Mouse (Mus musculus) frontal cortex, postnatal 10 days (tissue): ENCODE results near the gene Mfap1a.
"Not testable (repeated sequence)": the region's sequence is repeated elsewhere in the genome, so short reads cannot be mapped to it uniquely, and the experiment has no call there.

Experiments used
- DNase-seq, 2 experiments: peaks; one replicate each; pipeline ENCODE4 v3.0.0; 2022; ENCODE audit warnings: low spot score in 2 of 2, mixed read lengths in 1 of 2

Mfap1a gene

GRCm38 (mm10) chr2:121475306-121475705 is 31.2 kb downstream of the Mfap1a start:
- DNase-seq: not testable (repeated sequence)

- DNase-seq: no peak
Observed at GRCm38 (mm10) chr2:121474180-121474535, 32.3 kb downstream of the Mfap1a start.

- DNase-seq: peak; percentile 71 to 74
Observed at GRCm38 (mm10) chr2:121473301-121474179, 32.9 kb downstream of the Mfap1a start, which contains the start of gene Mfap1b. Gene Mfap1b (minus strand): TSS chr2:121474067.

GRCm38 (mm10) chr2:121472783-121473182 is 33.7 kb downstream of the Mfap1a start:
- not testable (repeated sequence) for DNase-seq

- not testable (repeated sequence) for DNase-seq
Observed at GRCm38 (mm10) chr2:121468982-121469381, 37.5 kb downstream of the Mfap1a start.

GRCm38 (mm10) chr2:121460071-121460470 is 46.4 kb downstream of the Mfap1a start:
- no peak for DNase-seq

GRCm38 (mm10) chr2:121456692-121457642 is 49.5 kb downstream of the Mfap1a start, which contains the start of gene Serinc4:
Gene Serinc4 (minus strand): TSS chr2:121456781.
- DNase-seq: peak; percentile 74 to 80

GRCm38 (mm10) chr2:121455534-121455933 is 50.9 kb downstream of the Mfap1a start:
- DNase-seq: no peak

- no peak for DNase-seq
Observed at GRCm38 (mm10) chr2:121453917-121454316, 52.5 kb downstream of the Mfap1a start.

- DNase-seq: no peak
Observed at GRCm38 (mm10) chr2:121452990-121453389, 53.5 kb downstream of the Mfap1a start, which contains the start of gene Hypk. Gene Hypk (plus strand): TSS chr2:121453290.

GRCm38 (mm10) chr2:121452361-121452760 is 54.1 kb downstream of the Mfap1a start:
- no peak for DNase-seq

GRCm38 (mm10) chr2:121450093-121450492 is 56.4 kb downstream of the Mfap1a start:
- DNase-seq: no peak

- no peak for DNase-seq
Observed at GRCm38 (mm10) chr2:121449545-121450011, 56.9 kb downstream of the Mfap1a start.

GRCm38 (mm10) chr2:121448739-121449535 is 57.5 kb downstream of the Mfap1a start, which contains the start of gene Serf2:
Gene Serf2 (plus strand): TSS chr2:121449195.
- DNase-seq: peak; percentile 99

- DNase-seq: no peak
Observed at GRCm38 (mm10) chr2:121448136-121448535, 58.3 kb downstream of the Mfap1a start.

GRCm38 (mm10) chr2:121447006-121447405 is 59.5 kb downstream of the Mfap1a start:
- DNase-seq: no peak

GRCm38 (mm10) chr2:121446506-121446905 is 60.0 kb downstream of the Mfap1a start:
- DNase-seq: no peak

- DNase-seq: no peak
Observed at GRCm38 (mm10) chr2:121445117-121445516, 61.3 kb downstream of the Mfap1a start.

- no peak for DNase-seq
Observed at GRCm38 (mm10) chr2:121444178-121444577, 62.3 kb downstream of the Mfap1a start, which contains the start of gene Ell3. Gene Ell3 (minus strand): TSS chr2:121444278.

GRCm38 (mm10) chr2:121443068-121443349 is 63.5 kb downstream of the Mfap1a start:
- DNase-seq: no peak
